Mouse (Mus musculus) erythroblast, embryonic 14.5 days (primary cell): ENCODE results near the gene Sema4f.

Experiments used
- GATA1 ChIP-seq: IDR thresholded peaks from 2 replicates; pipeline ENCODE4 v1.6.1; 2012; ENCODE audit warnings: low read length, inconsistent platforms, mixed read lengths
- TAL1 ChIP-seq: IDR thresholded peaks from 3 replicates; pipeline ENCODE4 v1.6.1; 2012; ENCODE audit warnings: low read length, inconsistent platforms, mixed read lengths

DNA sequence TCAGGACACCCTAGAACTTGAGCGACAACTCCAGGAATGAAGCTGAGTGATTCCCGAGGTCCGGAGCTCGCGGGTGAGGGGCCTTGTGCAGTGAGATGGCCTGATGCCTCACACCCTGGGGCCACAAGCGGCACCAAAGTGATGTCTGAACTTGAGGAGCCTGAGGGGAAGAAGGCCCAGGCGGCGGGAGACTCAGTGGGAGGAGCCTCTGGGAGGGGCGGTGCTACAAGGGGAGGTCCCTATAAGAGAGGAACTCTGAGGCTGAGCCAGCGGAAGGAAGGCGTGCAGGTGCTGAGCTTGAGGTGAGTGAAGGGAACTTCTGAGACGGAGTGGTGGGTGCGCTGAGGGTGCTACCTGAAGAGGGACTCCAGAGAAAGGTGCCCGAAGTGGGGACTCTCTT, 7.1 kb upstream of the Sema4f start, which contains the start of gene M1ap:
- TF ChIP-seq TAL1 (no peak), GATA1 (no peak)
